In the genomic region with DNA sequence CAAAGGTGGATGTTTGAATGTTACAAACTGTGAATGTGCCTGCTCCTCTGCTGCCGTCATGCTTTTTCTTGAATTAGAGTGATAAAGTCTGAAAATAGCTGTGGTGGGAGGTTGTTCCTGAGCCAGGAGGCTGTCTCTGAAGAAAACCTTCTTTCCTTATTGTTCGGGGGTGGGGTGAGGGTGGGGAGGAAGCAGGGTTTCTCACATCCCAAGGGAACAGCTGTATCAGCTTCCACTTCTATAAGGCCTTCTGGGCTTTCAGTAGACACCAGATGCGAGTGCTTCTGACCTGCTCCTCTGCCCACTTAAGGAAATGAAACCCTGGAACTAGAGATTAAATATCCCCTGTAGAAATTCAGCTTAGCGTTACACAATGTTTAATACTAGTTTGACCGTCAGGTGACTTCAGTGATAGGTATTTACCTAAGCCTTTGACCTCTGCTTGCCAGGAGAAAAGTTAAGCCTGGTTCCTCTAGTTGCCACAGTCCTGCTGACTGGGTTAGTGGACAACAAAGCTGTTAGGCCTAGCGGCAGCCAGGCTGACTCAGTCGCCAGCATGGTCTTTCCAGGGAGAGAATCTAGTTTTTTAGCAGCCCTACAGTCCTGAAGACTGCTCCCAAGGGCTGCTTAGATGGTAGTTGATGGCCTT, we compare ENCODE assay signal across 18 mouse cellular contexts. TPM values are rescaled to one million over a fixed set of nuclear protein-coding genes. Genes with fewer than 3 reads are reported as not detected.
DNase-seq lines count a peak whose midpoint lies in the region; ATAC-seq and TF ChIP-seq lines count a peak whose summit lies in the region.
"Had no signal": no experiment of that assay in that cellular context is flagged by ENCODE, and none has a peak within 500 bp of the region (broad histone marks: within the 10 kb centered on the region; RNA-seq: fewer than 3 reads in every experiment).

No protein-coding gene starts in this region.

- H3K9ac ChIP-seq in heart, adult 2 months (ENCODE audit: low read depth, low read length), result no peak overlapping the region
- H3K9ac ChIP-seq in forebrain, embryonic 14.5 days (ENCODE audit: low read length), result no peak overlapping the region
- no peak overlapping the region for H3K9ac ChIP-seq in intestine, embryonic 16.5 days (ENCODE audit: low read depth, low read length)
- H3K9ac ChIP-seq: embryonic facial prominence, embryonic 12.5 days; hindbrain, embryonic 13.5 days had no signal

- WGBS in heart, adult 2 months, result 48% methylated on average over 7 of the region's 7 CpGs
- 87% methylated on average over 7 of the region's 7 CpGs for WGBS in forebrain, embryonic 14.5 days
- 72% methylated on average over 7 of the region's 7 CpGs for WGBS in intestine, embryonic 16.5 days

- H3K27ac ChIP-seq in heart, adult 2 months, result peak overlapping the region; percentile 4; the same call in 1 of the 2 replicates
- no peak overlapping the region for H3K27ac ChIP-seq in forebrain, embryonic 14.5 days (ENCODE audit: low read depth, low read length)
- H3K27ac ChIP-seq in intestine, embryonic 16.5 days (ENCODE audit: low read length), result no peak overlapping the region
- H3K27ac ChIP-seq: embryonic facial prominence, embryonic 12.5 days; hindbrain, embryonic 13.5 days; layer of hippocampus, adult 2 months; limb, embryonic 10.5 days had no signal

- DNase-seq in heart, adult 2 months, result no peak
- DNase-seq in heart, postnatal 25 days (ENCODE audit: low spot score), result no peak
- peak; percentile 16 for DNase-seq in left cerebral cortex, adult 11 months (ENCODE audit: low spot score)
- DNase-seq in left cerebral cortex, adult 18-20 months (ENCODE audit: low spot score in 2 of 2), result no peak
- peak; percentile 46 for DNase-seq in A20 (ENCODE audit: low read depth, low spot score)
- peak; percentile 46 for DNase-seq in fat pad, adult 2 months (ENCODE audit: extremely low read depth, low read depth, low spot score)
- no peak for DNase-seq in forebrain, embryonic 14.5 days (ENCODE audit: low spot score)
- DNase-seq: adrenal gland, postnatal 25 days; cerebellum, postnatal 25 days; gastrocnemius, postnatal 14 days; kidney, adult 18-20 months; lung, adult 2 months had no signal

- no peak for TF ChIP-seq EP300 in heart, adult 2 months (IDR thresholded peaks at IDR 0.05; ENCODE audit: insufficient read depth, low read depth, low read length)

- no peaks in the 10 kb centered on the region; the same call in 1 of the 2 replicates for H3K36me3 ChIP-seq in heart, adult 2 months (ENCODE audit: control insufficient read depth, insufficient read depth, low read length)
- H3K36me3 ChIP-seq in forebrain, embryonic 14.5 days (ENCODE audit: control insufficient read depth, insufficient read depth, low read length), result 0 out of 2 replicates have a peak, but pooled peaks cover 4% of the 10 kb centered on the region
- no peaks in the 10 kb centered on the region for H3K36me3 ChIP-seq in intestine, embryonic 16.5 days (ENCODE audit: control insufficient read depth, insufficient read depth, low read length)

- no peaks in the 10 kb centered on the region for H3K27me3 ChIP-seq in heart, adult 2 months (ENCODE audit: control insufficient read depth, insufficient read depth, low read length)
- no peaks in the 10 kb centered on the region for H3K27me3 ChIP-seq in forebrain, embryonic 14.5 days (replicated peaks; ENCODE audit: control insufficient read depth, insufficient read depth, low read length)
- H3K27me3 ChIP-seq in intestine, embryonic 16.5 days (replicated peaks; ENCODE audit: control insufficient read depth, insufficient read depth, low read length), result no peaks in the 10 kb centered on the region
- H3K27me3 ChIP-seq: embryonic facial prominence, embryonic 12.5 days; hindbrain, embryonic 13.5 days had no signal

- no peak overlapping the region for H3K4me2 ChIP-seq in forebrain, embryonic 14.5 days (ENCODE audit: low read length)
- H3K4me2 ChIP-seq in intestine, embryonic 16.5 days (ENCODE audit: low read depth, low read length), result no peak overlapping the region
- H3K4me2 ChIP-seq: embryonic facial prominence, embryonic 12.5 days; hindbrain, embryonic 13.5 days had no signal

- H3K79me2 ChIP-seq in heart, adult 2 months (replicated peaks; ENCODE audit: control insufficient read depth, insufficient read depth, low read length), result no peaks in the 10 kb centered on the region

- no peak for TF ChIP-seq CTCF in heart, adult 2 months (IDR thresholded peaks at IDR 0.05)

- H3K9me3 ChIP-seq in forebrain, embryonic 14.5 days (replicated peaks; ENCODE audit: control insufficient read depth, low read length), result no peaks in the 10 kb centered on the region
- H3K9me3 ChIP-seq in intestine, embryonic 16.5 days (ENCODE audit: control insufficient read depth, low read length), result no peaks in the 10 kb centered on the region
- H3K9me3 ChIP-seq: embryonic facial prominence, embryonic 12.5 days; hindbrain, embryonic 13.5 days; limb, embryonic 10.5 days had no signal

- no peaks in the 10 kb centered on the region; the same call in 1 of the 2 replicates for H3K4me1 ChIP-seq in heart, adult 2 months (ENCODE audit: control insufficient read depth, insufficient read depth, low read length)
- H3K4me1 ChIP-seq in forebrain, embryonic 14.5 days (ENCODE audit: control insufficient read depth, insufficient read depth, low read length), result no peaks in the 10 kb centered on the region
- peaks cover 6% of the 10 kb centered on the region; the same call in 1 of the 2 replicates for H3K4me1 ChIP-seq in intestine, embryonic 16.5 days (ENCODE audit: control insufficient read depth, insufficient read depth, low read length)
- H3K4me1 ChIP-seq: embryonic facial prominence, embryonic 12.5 days; hindbrain, embryonic 13.5 days; limb, embryonic 10.5 days had no signal

- intact Hi-C loops in heart, adult 2 months (cut with DNase I), result no loop called here
- intact Hi-C loops in heart, postnatal 25 days (cut with DNase I), result no loop called here

- no peak for ATAC-seq in forebrain, embryonic 14.5 days
- ATAC-seq in intestine, embryonic 16.5 days, result no peak

- H3K4me3 ChIP-seq in heart, adult 2 months, result no peak overlapping the region
- no peak overlapping the region for H3K4me3 ChIP-seq in forebrain, embryonic 14.5 days (ENCODE audit: low read depth, low read length)
- H3K4me3 ChIP-seq in intestine, embryonic 16.5 days (ENCODE audit: low read length), result no peak overlapping the region
- H3K4me3 ChIP-seq: embryonic facial prominence, embryonic 12.5 days; hindbrain, embryonic 13.5 days; layer of hippocampus, adult 2 months; limb, embryonic 10.5 days had no signal

- TF ChIP-seq POLR2A in heart, adult 2 months (IDR thresholded peaks at IDR 0.05; ENCODE audit: insufficient read depth, low read depth, low read length), result no peak

RNA-seq across cellular contexts. Expression of a gene that starts 26.7 kb away (rescaled TPM):
- not detected for total RNA-seq in heart, adult 2 months (2021)
- not detected in 2 replicates for polyA plus RNA-seq in heart, adult 2 months (2012; rRNA removed)
- total RNA-seq in heart, postnatal 25 days (2021), result under 1 TPM in 1 of 2 experiments, not detected in 1; 0.61 TPM
- total RNA-seq in left cerebral cortex, adult 18-20 months (2021), result 1 to 10 TPM in 1 of 2 experiments, not detected in 1; 1.4 TPM
- 0.31 TPM in 1 of 2 replicates, not detected in the other for polyA plus RNA-seq in forebrain, embryonic 14.5 days (2014; fragmentation: Nextera tagmentation; extraction: Ambion mirVana)
- 0.65 and 0.77 TPM in 2 replicates for polyA plus RNA-seq in intestine, embryonic 16.5 days (2015; fragmentation: Nextera tagmentation; extraction: Ambion mirVana)
- polyA plus RNA-seq: hindbrain, embryonic 13.5 days; lung, adult 2 months; neural tube, embryonic 14.5 days had no signal

RNA-seq across cellular contexts. Expression of a gene that starts 27.9 kb away (rescaled TPM):
- total RNA-seq in heart, adult 2 months (2021), result 10 to 100 TPM in 1 of 2 experiments, 1 to 10 TPM in 1; 9.2 to 10.1 TPM
- 8.4 and 9.8 TPM in 2 replicates for polyA plus RNA-seq in heart, adult 2 months (2012; rRNA removed)
- 10 to 100 TPM in 1 of 2 experiments, 1 to 10 TPM in 1; 9.8 to 11.0 TPM for total RNA-seq in heart, postnatal 25 days (2021)
- total RNA-seq in left cerebral cortex, adult 18-20 months (2021), result 1 to 10 TPM; 8.4 to 9.5 TPM
- polyA plus RNA-seq in forebrain, embryonic 14.5 days (2014; fragmentation: Nextera tagmentation; extraction: Ambion mirVana), result 0.80 and 1.1 TPM in 2 replicates
- polyA plus RNA-seq in intestine, embryonic 16.5 days (2015; fragmentation: Nextera tagmentation; extraction: Ambion mirVana), result 5.2 and 5.7 TPM in 2 replicates

RNA-seq across cellular contexts. Expression of a gene that starts 50.0 kb away (rescaled TPM):
- 1 to 10 TPM; 4.2 to 5.1 TPM for total RNA-seq in heart, adult 2 months (2021)
- 4.5 and 6.8 TPM in 2 replicates for polyA plus RNA-seq in heart, adult 2 months (2012; rRNA removed)
- 1 to 10 TPM; 6.3 to 8.9 TPM for total RNA-seq in heart, postnatal 25 days (2021)
- 10 to 100 TPM; 44.0 to 50.1 TPM for total RNA-seq in left cerebral cortex, adult 18-20 months (2021)
- 71.7 and 76.2 TPM in 2 replicates for polyA plus RNA-seq in forebrain, embryonic 14.5 days (2014; fragmentation: Nextera tagmentation; extraction: Ambion mirVana)
- polyA plus RNA-seq in intestine, embryonic 16.5 days (2015; fragmentation: Nextera tagmentation; extraction: Ambion mirVana), result 21.8 and 22.6 TPM in 2 replicates

Comparison
In these comparisons a context has a peak if more than half of its experiments do, and no peak if none do; other contexts are left out.
1. DNase-seq: peak in left cerebral cortex, adult 11 months (single experiment), A20 (single experiment) and fat pad, adult 2 months (single experiment); none in heart, adult 2 months (0 of 2), heart, postnatal 25 days (single experiment), left cerebral cortex, adult 18-20 months (0 of 2) and forebrain, embryonic 14.5 days (single experiment).
2. RNA of a gene that starts 50.0 kb away (total RNA-seq): 44.0 to 50.1 TPM in left cerebral cortex, adult 18-20 months; 6.3 to 8.9 TPM in heart, postnatal 25 days and 4.2 to 5.1 TPM in heart, adult 2 months; every median in the first group is over 4 times any median in the second.